Mouse (Mus musculus): Measurements from ENCODE around the gene Pofut2. TPM values are rescaled to one million over a fixed set of nuclear protein-coding genes. Genes with fewer than 3 reads are reported as not detected.

Pofut2 gene
- total RNA-seq (2021) = 10 to 100 TPM; 32.6 to 33.0 TPM

GRCm38 (mm10) chr10:77258704-77259621, at the start of gene Pofut2:
TSS of gene Pofut2 (plus strand) at chr10:77259218.
- DNase-seq (ENCODE audit: low spot score in 2 of 2) = peak; percentile 92 to 94

GRCm38 (mm10) chr10:77209261-77209660, 49.8 kb upstream of the Pofut2 start:
- intact Hi-C loops (cut with DNase I) = no loop called here
- DNase-seq (ENCODE audit: low spot score in 2 of 2) = no peak

More at GRCm38 (mm10) chr10:77258704-77259621, at the start of gene Pofut2:
- intact Hi-C loops (cut with DNase I) = no loop called here

GRCm38 (mm10) chr10:77210666-77211065, 48.4 kb upstream of the Pofut2 start:
- intact Hi-C loops (cut with DNase I) = no loop called here
- no peak for DNase-seq (ENCODE audit: low spot score in 2 of 2)

GRCm38 (mm10) chr10:77211116-77211570, 47.9 kb upstream of the Pofut2 start:
- DNase-seq (ENCODE audit: low spot score in 2 of 2) = peak; percentile 29 to 48
- intact Hi-C loops (cut with DNase I) = no loop called here

GRCm38 (mm10) chr10:77212354-77213120, 46.5 kb upstream of the Pofut2 start:
- DNase-seq (ENCODE audit: low spot score in 2 of 2) = no peak
- intact Hi-C loops (cut with DNase I) = no loop called here

GRCm38 (mm10) chr10:77213483-77213882, 45.5 kb upstream of the Pofut2 start:
- intact Hi-C loops (cut with DNase I) = no loop called here

GRCm38 (mm10) chr10:77214586-77214985, 44.4 kb upstream of the Pofut2 start:
- no peak for DNase-seq (ENCODE audit: low spot score in 2 of 2)
- intact Hi-C loops (cut with DNase I) = no loop called here

More at GRCm38 (mm10) chr10:77213483-77213882, 45.5 kb upstream of the Pofut2 start:
- DNase-seq (ENCODE audit: low spot score in 2 of 2) = no peak

GRCm38 (mm10) chr10:77215641-77216040, 43.4 kb upstream of the Pofut2 start:
- DNase-seq (ENCODE audit: low spot score in 2 of 2) = no peak
- intact Hi-C loops (cut with DNase I) = no loop called here

- intact Hi-C loops (cut with DNase I) = no loop called here
- no peak for DNase-seq (ENCODE audit: low spot score in 2 of 2)
Observed at GRCm38 (mm10) chr10:77216313-77216712, 42.7 kb upstream of the Pofut2 start.

GRCm38 (mm10) chr10:77217155-77217731, 41.8 kb upstream of the Pofut2 start:
- DNase-seq (ENCODE audit: low spot score in 2 of 2) = no peak
- intact Hi-C loops (cut with DNase I) = no loop called here

- intact Hi-C loops (cut with DNase I) = no loop called here
- DNase-seq (ENCODE audit: low spot score in 2 of 2) = no peak
Observed at GRCm38 (mm10) chr10:77218059-77218458, 41.0 kb upstream of the Pofut2 start.

- intact Hi-C loops (cut with DNase I) = no loop called here
- DNase-seq (ENCODE audit: low spot score in 2 of 2) = no peak
Observed at GRCm38 (mm10) chr10:77219411-77220025, 39.5 kb upstream of the Pofut2 start.

GRCm38 (mm10) chr10:77221108-77221507, 37.9 kb upstream of the Pofut2 start:
- no peak for DNase-seq (ENCODE audit: low spot score in 2 of 2)
- intact Hi-C loops (cut with DNase I) = no loop called here

- DNase-seq (ENCODE audit: low spot score in 2 of 2) = no peak
- intact Hi-C loops (cut with DNase I) = no loop called here
Observed at GRCm38 (mm10) chr10:77222963-77223552, 36.0 kb upstream of the Pofut2 start.

- intact Hi-C loops (cut with DNase I) = no loop called here
Observed at GRCm38 (mm10) chr10:77224390-77224789, 34.6 kb upstream of the Pofut2 start.

GRCm38 (mm10) chr10:77225414-77225813, 33.6 kb upstream of the Pofut2 start:
- intact Hi-C loops (cut with DNase I) = no loop called here

More at GRCm38 (mm10) chr10:77224390-77224789, 34.6 kb upstream of the Pofut2 start:
- no peak for DNase-seq (ENCODE audit: low spot score in 2 of 2)

GRCm38 (mm10) chr10:77225995-77226688, 32.9 kb upstream of the Pofut2 start:
- intact Hi-C loops (cut with DNase I) = no loop called here
- DNase-seq (ENCODE audit: low spot score in 2 of 2) = no peak

More at GRCm38 (mm10) chr10:77225414-77225813, 33.6 kb upstream of the Pofut2 start:
- DNase-seq (ENCODE audit: low spot score in 2 of 2) = no peak

- intact Hi-C loops (cut with DNase I) = no loop called here
- DNase-seq (ENCODE audit: low spot score in 2 of 2) = no peak
Observed at GRCm38 (mm10) chr10:77226691-77227367, 32.2 kb upstream of the Pofut2 start.

All from left cerebral cortex, postnatal 36 days (tissue).